Mouse (Mus musculus): ENCODE measurements at regions not wholly inside any gene's neighbourhood (a gene's known extent, or its start where the extent isn't known, plus 50 kb on each side); places are given as distances from the start of the nearest gene placed in this dataset.

- no peak for ATAC-seq (replicated peaks; ENCODE audit: poor library complexity)
Measured at GRCm38 (mm10) chr2:138640654-138641053, 384.3 kb downstream of the Btbd3 start.

GRCm38 (mm10) chr2:138641335-138641734, 385.0 kb downstream of the Btbd3 start:
- no peak for ATAC-seq (replicated peaks; ENCODE audit: poor library complexity)

- ATAC-seq (replicated peaks; ENCODE audit: poor library complexity), result no peak
Measured at GRCm38 (mm10) chr2:138648616-138649015, 392.3 kb downstream of the Btbd3 start.

- ATAC-seq (replicated peaks; ENCODE audit: poor library complexity), result no peak
Measured at GRCm38 (mm10) chr2:138659376-138659775, 403.0 kb downstream of the Btbd3 start.

GRCm38 (mm10) chr2:138670307-138670706, 413.9 kb downstream of the Btbd3 start:
- ATAC-seq (replicated peaks; ENCODE audit: poor library complexity), result no peak

GRCm38 (mm10) chr2:138674801-138675200, 418.4 kb downstream of the Btbd3 start:
- no peak for ATAC-seq (replicated peaks; ENCODE audit: poor library complexity)

GRCm38 (mm10) chr2:138675229-138676065, 419.1 kb downstream of the Btbd3 start:
- no peak for ATAC-seq (replicated peaks; ENCODE audit: poor library complexity)

GRCm38 (mm10) chr2:138688140-138688871, 431.9 kb downstream of the Btbd3 start:
- ATAC-seq (replicated peaks; ENCODE audit: poor library complexity), result no peak

- ATAC-seq (replicated peaks; ENCODE audit: poor library complexity), result no peak
Measured at GRCm38 (mm10) chr2:138689497-138689896, 433.1 kb downstream of the Btbd3 start.

GRCm38 (mm10) chr2:138702783-138703182, 446.4 kb downstream of the Btbd3 start:
- no peak for ATAC-seq (replicated peaks; ENCODE audit: poor library complexity)

GRCm38 (mm10) chr2:138703943-138704541, 447.7 kb downstream of the Btbd3 start:
- ATAC-seq (replicated peaks; ENCODE audit: poor library complexity), result no peak

- ATAC-seq (replicated peaks; ENCODE audit: poor library complexity), result no peak
Measured at GRCm38 (mm10) chr2:138708763-138709162, 452.4 kb downstream of the Btbd3 start.

- no peak for ATAC-seq (replicated peaks; ENCODE audit: poor library complexity)
Measured at GRCm38 (mm10) chr2:138733846-138734245, 477.5 kb downstream of the Btbd3 start.

GRCm38 (mm10) chr2:138744806-138745205, 488.4 kb downstream of the Btbd3 start:
- no peak for ATAC-seq (replicated peaks; ENCODE audit: poor library complexity)

- ATAC-seq (replicated peaks; ENCODE audit: poor library complexity), result no peak
Measured at GRCm38 (mm10) chr2:138760439-138760963, 504.1 kb downstream of the Btbd3 start.

GRCm38 (mm10) chr2:138761400-138761799, 505.0 kb downstream of the Btbd3 start:
- no peak for ATAC-seq (replicated peaks; ENCODE audit: poor library complexity)

GRCm38 (mm10) chr2:138766275-138766842, 510.0 kb downstream of the Btbd3 start:
- no peak for ATAC-seq (replicated peaks; ENCODE audit: poor library complexity)

- ATAC-seq (replicated peaks; ENCODE audit: poor library complexity), result no peak
Measured at GRCm38 (mm10) chr2:138783781-138784180, 527.4 kb downstream of the Btbd3 start.

GRCm38 (mm10) chr2:138792711-138793450, 536.5 kb downstream of the Btbd3 start:
- ATAC-seq (replicated peaks; ENCODE audit: poor library complexity), result no peak

- ATAC-seq (replicated peaks; ENCODE audit: poor library complexity), result no peak
Measured at GRCm38 (mm10) chr2:138806196-138806595, 549.8 kb downstream of the Btbd3 start.

Data from megakaryocyte progenitor cell, adult 5-6 weeks (primary cell).